Mouse (Mus musculus): Measurements from ENCODE around the gene Ppp2r3a.

GRCm38 (mm10) chr9:101069781-101070180, 181.8 kb downstream of the Ppp2r3a start:
- TF ChIP-seq CTCF (IDR thresholded peaks at IDR 0.05; ENCODE audit: extremely low read depth, insufficient read length, insufficient replicate concordance, low read depth, low read length) (no peak), POLR2A (IDR thresholded peaks at IDR 0.05; ENCODE audit: low read depth, low read length) (no peak)
